Mouse (Mus musculus): ENCODE data around the gene Gimap3. TPM values are rescaled to one million over a fixed set of nuclear protein-coding genes. Genes with fewer than 3 reads are reported as not detected.
A peak's percentile ranks its signal among the peaks of the same experiment; 100 is the strongest.

Gene Gimap3
- 0.29 and 0.36 TPM in 2 replicates for polyA plus RNA-seq (2012; rRNA removed)

DNA sequence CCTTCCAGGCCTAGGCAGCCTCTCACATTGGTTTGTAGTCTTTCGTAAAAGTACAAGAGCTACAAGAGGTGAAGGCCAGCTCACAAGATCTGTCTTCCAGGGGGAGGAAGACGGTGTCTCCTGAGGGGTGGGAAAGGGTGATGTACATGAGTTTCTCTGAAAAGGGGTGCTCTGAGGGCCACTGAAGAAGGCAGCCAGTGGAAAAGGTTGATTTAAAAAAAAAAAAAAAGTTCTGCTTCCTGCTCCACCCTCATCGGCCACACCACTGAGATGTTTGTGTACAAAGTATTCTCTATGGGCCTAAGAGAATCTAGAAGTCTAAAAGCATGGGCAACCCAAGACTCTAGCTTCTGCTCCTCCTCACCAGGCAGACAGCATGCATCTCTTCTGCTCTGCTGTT is at the start of gene Gimap3:
TSS of gene Gimap3 (minus strand) at position 156 of the 400 bp plus-strand sequence.
- Histone ChIP-seq H3K4me1 (ENCODE audit: control insufficient read depth, insufficient read depth, low read length) (no peaks in the 10 kb centered on the region; the same call in 1 of the 2 replicates), H3K27ac (ENCODE audit: insufficient read depth, low read length) (no peak within 1 kb of the TSS), H3K4me3 (replicated peaks; ENCODE audit: insufficient read depth, low read depth, low read length) (no peak within 1 kb of the TSS), H3K27me3 (ENCODE audit: control insufficient read depth, insufficient read depth, low read length) (no peaks in the 10 kb centered on the region)
- TF ChIP-seq CTCF (IDR thresholded peaks at IDR 0.05; ENCODE audit: borderline replicate concordance, insufficient read depth, low read depth, low read length): no peak
- no peak for TF ChIP-seq POLR2A (IDR thresholded peaks at IDR 0.05; ENCODE audit: borderline replicate concordance, insufficient read depth, low read length)
- 93% methylated on average over 3 of the region's 3 CpGs for WGBS
- DNase-seq: no peak

DNA sequence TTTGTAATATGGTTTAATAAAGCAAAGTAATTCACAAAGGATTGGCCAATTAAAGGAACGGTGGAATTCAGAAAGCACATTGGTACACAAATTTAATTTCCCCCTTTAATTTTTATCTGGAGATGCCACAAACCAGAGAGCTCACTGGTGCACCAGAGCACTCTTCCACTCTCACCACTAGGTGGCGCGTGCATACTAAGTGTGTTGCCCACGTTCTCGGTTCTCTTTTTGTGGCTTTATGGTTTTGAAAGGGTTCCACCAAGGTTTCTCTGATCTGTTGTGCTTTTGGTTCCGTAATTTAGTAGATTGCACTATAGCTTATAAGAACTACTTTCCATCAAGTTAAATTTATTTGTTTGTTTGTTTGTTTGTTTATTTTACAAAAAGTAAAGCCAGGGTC is 47.2 kb upstream of the Gimap3 start:
- DNase-seq: peak; percentile 42 to 51
- Histone ChIP-seq H3K4me3 (replicated peaks; ENCODE audit: insufficient read depth, low read depth, low read length) (no peak overlapping the region), H3K27me3 (ENCODE audit: control insufficient read depth, insufficient read depth, low read length) (no peaks in the 10 kb centered on the region), H3K27ac (ENCODE audit: insufficient read depth, low read length) (no peak overlapping the region), H3K4me1 (ENCODE audit: control insufficient read depth, insufficient read depth, low read length) (no peaks in the 10 kb centered on the region)
- WGBS: 2% methylated on average over 6 of the region's 6 CpGs
- TF ChIP-seq CTCF (IDR thresholded peaks at IDR 0.05; ENCODE audit: borderline replicate concordance, insufficient read depth, low read depth, low read length) (peak; percentile 83), POLR2A (IDR thresholded peaks at IDR 0.05; ENCODE audit: borderline replicate concordance, insufficient read depth, low read length) (no peak)

DNA sequence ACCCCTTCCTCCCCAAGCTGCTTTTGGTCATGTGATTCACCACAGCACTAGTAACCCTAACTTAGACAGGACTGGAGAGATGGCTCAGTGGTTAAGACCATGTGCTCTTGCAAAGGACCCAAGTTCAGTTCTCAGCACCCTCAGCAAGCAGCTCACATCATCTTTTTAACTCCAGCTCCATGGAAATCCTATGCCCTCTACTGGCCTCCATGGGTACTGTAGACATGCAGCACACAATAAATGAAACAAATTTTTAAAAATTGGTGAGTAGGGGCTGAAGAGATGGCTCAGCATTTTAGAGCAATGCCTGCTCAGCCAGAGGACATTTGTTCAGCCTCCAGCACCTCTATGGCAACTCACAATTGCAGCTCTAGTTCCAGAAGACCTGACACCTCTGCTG is 44.4 kb upstream of the Gimap3 start:
- Histone ChIP-seq H3K27ac (ENCODE audit: insufficient read depth, low read length) (no peak overlapping the region), H3K27me3 (ENCODE audit: control insufficient read depth, insufficient read depth, low read length) (no peaks in the 10 kb centered on the region), H3K4me1 (ENCODE audit: control insufficient read depth, insufficient read depth, low read length) (no peaks in the 10 kb centered on the region), H3K4me3 (replicated peaks; ENCODE audit: insufficient read depth, low read depth, low read length) (no peak overlapping the region)
- no peak for TF ChIP-seq POLR2A (IDR thresholded peaks at IDR 0.05; ENCODE audit: borderline replicate concordance, insufficient read depth, low read length)
- TF ChIP-seq CTCF (IDR thresholded peaks at IDR 0.05; ENCODE audit: borderline replicate concordance, insufficient read depth, low read depth, low read length): no peak
- no peak for DNase-seq

DNA sequence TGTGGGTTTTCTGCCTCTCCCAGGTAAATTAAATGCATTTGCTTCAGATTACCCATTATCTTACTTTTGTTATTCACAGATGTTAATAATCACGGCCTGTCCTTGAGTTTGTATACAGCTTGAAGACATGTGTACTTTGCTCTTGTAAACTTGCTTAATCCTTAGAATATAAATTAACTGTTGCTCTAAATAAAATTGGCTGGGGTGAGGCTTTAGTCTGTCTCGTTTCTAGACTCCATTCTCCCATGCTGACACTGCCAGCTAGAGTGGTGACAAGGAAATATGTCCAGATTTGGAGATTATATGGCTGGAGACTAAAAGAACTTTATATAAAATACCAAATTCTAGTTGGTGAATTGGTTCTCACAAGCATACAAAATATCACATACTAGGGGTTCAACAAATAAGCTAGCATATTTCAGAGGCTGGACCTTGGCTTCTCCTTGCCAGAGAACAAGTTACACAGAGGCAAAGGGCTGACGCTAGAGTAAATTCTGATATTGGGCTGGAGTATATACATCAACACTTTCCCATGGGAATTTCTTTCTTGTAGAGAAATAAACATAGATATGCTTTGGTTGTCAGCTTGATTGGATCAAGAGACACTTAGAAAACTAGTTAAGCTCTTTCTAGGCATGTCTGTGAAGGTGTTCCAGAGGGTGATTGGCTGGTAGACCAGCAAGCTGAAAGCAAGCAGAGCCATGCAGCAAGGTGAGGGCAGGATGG is 39.0 kb upstream of the Gimap3 start:
- no peaks in the 10 kb centered on the region for H3K4me1 ChIP-seq (ENCODE audit: control insufficient read depth, insufficient read depth, low read length)
- H3K27me3 ChIP-seq (ENCODE audit: control insufficient read depth, insufficient read depth, low read length): no peaks in the 10 kb centered on the region
- DNase-seq: no peak
- TF ChIP-seq POLR2A (IDR thresholded peaks at IDR 0.05; ENCODE audit: borderline replicate concordance, insufficient read depth, low read length) (no peak), CTCF (IDR thresholded peaks at IDR 0.05; ENCODE audit: borderline replicate concordance, insufficient read depth, low read depth, low read length) (no peak)
- H3K4me3 ChIP-seq (replicated peaks; ENCODE audit: insufficient read depth, low read depth, low read length): no peak overlapping the region
- 74% methylated on average over 3 of the region's 3 CpGs for WGBS
- H3K27ac ChIP-seq (ENCODE audit: insufficient read depth, low read length): no peak overlapping the region

DNA sequence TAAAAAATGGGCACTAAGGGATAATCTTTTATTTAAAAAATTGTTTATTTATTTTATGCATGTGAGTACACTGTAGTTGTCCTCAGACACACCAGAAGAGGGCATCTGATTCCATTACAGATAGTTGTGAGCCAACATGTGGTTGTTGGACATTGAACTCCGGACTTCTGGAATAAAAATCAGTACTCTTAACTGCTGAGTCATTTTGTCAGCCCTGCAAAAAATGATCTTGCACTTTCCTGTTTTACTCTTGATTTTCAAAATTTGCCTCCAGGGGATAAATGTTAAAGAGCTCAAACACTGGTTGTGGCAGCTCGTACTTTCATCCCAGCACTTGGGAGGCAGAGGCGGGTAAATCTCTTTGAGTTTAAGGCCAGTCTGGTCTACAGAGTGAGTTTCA is 36.1 kb upstream of the Gimap3 start:
- Histone ChIP-seq H3K4me1 (ENCODE audit: control insufficient read depth, insufficient read depth, low read length) (no peaks in the 10 kb centered on the region), H3K4me3 (replicated peaks; ENCODE audit: insufficient read depth, low read depth, low read length) (no peak overlapping the region), H3K27ac (ENCODE audit: insufficient read depth, low read length) (no peak overlapping the region), H3K27me3 (ENCODE audit: control insufficient read depth, insufficient read depth, low read length) (no peaks in the 10 kb centered on the region)
- DNase-seq: no peak
- WGBS: 89% methylated on average over 3 of the region's 3 CpGs
- TF ChIP-seq CTCF (IDR thresholded peaks at IDR 0.05; ENCODE audit: borderline replicate concordance, insufficient read depth, low read depth, low read length) (no peak), POLR2A (IDR thresholded peaks at IDR 0.05; ENCODE audit: borderline replicate concordance, insufficient read depth, low read length) (no peak)

DNA sequence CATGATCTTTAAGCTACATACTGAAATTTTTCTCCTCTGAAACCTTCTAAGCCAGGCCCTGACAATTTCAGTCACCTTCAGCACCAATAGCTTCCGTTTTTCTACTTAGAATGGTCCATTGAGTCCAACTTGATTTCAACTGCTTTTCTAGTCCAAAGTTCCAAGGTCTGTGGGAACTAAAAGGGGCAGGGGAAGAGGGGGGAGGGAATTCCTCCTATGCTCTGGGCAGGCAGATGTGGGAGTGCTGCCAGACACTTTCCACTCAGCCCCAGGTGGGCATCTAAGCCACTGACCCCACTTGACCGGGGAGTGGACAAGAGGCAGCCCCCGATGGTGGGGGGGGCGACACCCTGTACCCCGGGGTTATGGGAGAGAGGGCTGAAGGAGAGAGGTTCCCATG is 33.7 kb upstream of the Gimap3 start:
- DNase-seq: no peak
- no peaks in the 10 kb centered on the region for H3K27me3 ChIP-seq (ENCODE audit: control insufficient read depth, insufficient read depth, low read length)
- TF ChIP-seq CTCF (IDR thresholded peaks at IDR 0.05; ENCODE audit: borderline replicate concordance, insufficient read depth, low read depth, low read length): no peak
- WGBS: 73% methylated on average over 5 of the region's 5 CpGs
- no peaks in the 10 kb centered on the region for H3K4me1 ChIP-seq (ENCODE audit: control insufficient read depth, insufficient read depth, low read length)
- no peak overlapping the region for H3K27ac ChIP-seq (ENCODE audit: insufficient read depth, low read length)
- no peak overlapping the region for H3K4me3 ChIP-seq (replicated peaks; ENCODE audit: insufficient read depth, low read depth, low read length)

DNA sequence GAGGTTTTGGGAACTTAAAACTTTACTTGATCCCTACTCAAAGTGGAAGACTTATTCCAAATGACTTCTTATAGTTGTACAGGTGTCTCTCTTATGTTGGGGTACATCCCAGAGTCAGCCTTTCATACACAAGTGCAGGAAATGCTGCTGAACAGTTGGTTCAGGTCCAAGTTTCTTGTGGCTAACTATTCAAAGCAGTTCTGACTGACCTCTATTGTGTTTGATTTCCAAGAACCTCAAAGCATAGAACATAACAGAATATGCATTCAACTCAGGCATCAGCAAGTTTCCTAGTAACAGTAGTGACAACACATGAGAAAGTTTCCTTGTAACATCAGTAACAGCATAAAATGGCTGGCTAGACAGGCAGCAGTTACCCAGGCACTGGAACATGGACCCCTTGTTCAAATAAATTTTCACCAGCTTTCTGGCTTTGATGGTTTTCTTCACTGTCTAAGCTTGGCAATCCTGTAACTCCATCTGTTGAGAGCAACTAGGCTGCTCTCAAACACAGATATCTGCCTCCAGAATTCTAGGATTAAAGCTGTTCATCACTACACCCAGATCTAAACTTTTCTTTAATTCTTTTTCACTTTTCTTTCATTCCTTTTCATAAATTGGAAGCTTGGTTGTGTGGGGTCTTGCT is 32.9 kb upstream of the Gimap3 start:
- TF ChIP-seq POLR2A (IDR thresholded peaks at IDR 0.05; ENCODE audit: borderline replicate concordance, insufficient read depth, low read length): no peak
- TF ChIP-seq CTCF (IDR thresholded peaks at IDR 0.05; ENCODE audit: borderline replicate concordance, insufficient read depth, low read depth, low read length): no peak
- Histone ChIP-seq H3K4me3 (replicated peaks; ENCODE audit: insufficient read depth, low read depth, low read length) (no peak overlapping the region), H3K27me3 (ENCODE audit: control insufficient read depth, insufficient read depth, low read length) (no peaks in the 10 kb centered on the region), H3K27ac (ENCODE audit: insufficient read depth, low read length) (no peak overlapping the region), H3K4me1 (ENCODE audit: control insufficient read depth, insufficient read depth, low read length) (no peaks in the 10 kb centered on the region)
- no peak for DNase-seq

DNA sequence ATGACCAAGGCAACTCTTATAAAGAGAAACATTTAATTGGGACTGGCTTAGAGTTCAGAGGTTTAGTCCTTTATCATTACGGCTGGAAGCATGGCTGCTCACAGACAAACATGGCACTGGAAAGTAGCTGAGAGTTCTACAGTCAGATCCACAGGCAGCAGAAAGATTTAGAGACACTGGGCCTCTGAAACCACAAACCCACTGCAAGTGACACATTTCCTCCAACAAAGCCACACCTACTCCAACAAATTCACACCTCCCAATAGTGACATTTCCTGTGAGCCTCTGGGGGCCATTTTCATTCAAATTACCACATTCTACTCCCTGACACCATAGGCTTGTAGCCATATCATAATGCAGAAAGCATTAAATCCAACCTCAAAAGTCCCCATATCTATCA is 31.2 kb upstream of the Gimap3 start:
- H3K4me3 ChIP-seq (replicated peaks; ENCODE audit: insufficient read depth, low read depth, low read length): no peak overlapping the region
- H3K4me1 ChIP-seq (ENCODE audit: control insufficient read depth, insufficient read depth, low read length): no peaks in the 10 kb centered on the region
- H3K27ac ChIP-seq (ENCODE audit: insufficient read depth, low read length): no peak overlapping the region
- DNase-seq: no peak
- H3K27me3 ChIP-seq (ENCODE audit: control insufficient read depth, insufficient read depth, low read length): no peaks in the 10 kb centered on the region
- TF ChIP-seq CTCF (IDR thresholded peaks at IDR 0.05; ENCODE audit: borderline replicate concordance, insufficient read depth, low read depth, low read length): no peak
- no peak for TF ChIP-seq POLR2A (IDR thresholded peaks at IDR 0.05; ENCODE audit: borderline replicate concordance, insufficient read depth, low read length)
- WGBS: 95% methylated on average over 1 of the region's 1 CpGs

All from cerebellum, adult 2 months (tissue).